Mouse (Mus musculus): Measurements from ENCODE around the gene Immp2l. TPM values are rescaled to one million over a fixed set of nuclear protein-coding genes. Genes with fewer than 3 reads are reported as not detected.

Gene Immp2l
- polyA plus RNA-seq, 1 experiment from 2014 or later, result 12.8 TPM

- Histone ChIP-seq H3K4me2 (ENCODE audit: low read depth, low read length) (no peak overlapping the region), H3K27ac (ENCODE audit: low read length) (0 out of 2 replicates have a peak overlapping the region, but pooled peaks have one; percentile 10), H3K9me3 (ENCODE audit: control insufficient read depth, low read length) (no peaks in the 10 kb centered on the region), H3K4me1 (replicated peaks; ENCODE audit: control insufficient read depth, insufficient read depth, low read length) (peaks cover 3% of the 10 kb centered on the region; the same call in 1 of the 2 replicates), H3K36me3 (ENCODE audit: control insufficient read depth, insufficient read depth, low read length) (no peaks in the 10 kb centered on the region), H3K4me3 (ENCODE audit: low read length) (no peak overlapping the region), H3K27me3 (ENCODE audit: control insufficient read depth, insufficient read depth, low read depth, low read length) (no peaks in the 10 kb centered on the region), H3K9ac (ENCODE audit: low read length) (no peak overlapping the region)
- 32% methylated on average over 4 of the region's 4 CpGs for WGBS
- ATAC-seq (ENCODE audit: low read depth), result peak; percentile 76
Measured at GRCm38 (mm10) chr12:41438446-41438845, 414.6 kb downstream of the Immp2l start.

GRCm38 (mm10) chr12:41468374-41468991 is 444.6 kb downstream of the Immp2l start:
- Histone ChIP-seq H3K27me3 (ENCODE audit: control insufficient read depth, insufficient read depth, low read depth, low read length) (no peaks in the 10 kb centered on the region), H3K4me1 (replicated peaks; ENCODE audit: control insufficient read depth, insufficient read depth, low read length) (0 out of 2 replicates have a peak, but pooled peaks cover 2% of the 10 kb centered on the region), H3K27ac (ENCODE audit: low read length) (no peak overlapping the region), H3K9me3 (ENCODE audit: control insufficient read depth, low read length) (no peaks in the 10 kb centered on the region), H3K36me3 (ENCODE audit: control insufficient read depth, insufficient read depth, low read length) (no peaks in the 10 kb centered on the region), H3K4me3 (ENCODE audit: low read length) (no peak overlapping the region), H3K4me2 (ENCODE audit: low read depth, low read length) (no peak overlapping the region), H3K9ac (ENCODE audit: low read length) (no peak overlapping the region)
- ATAC-seq (ENCODE audit: low read depth), result no peak
- WGBS, result 92% methylated on average over 3 of the region's 3 CpGs

- no peaks in the 10 kb centered on the region for H3K27me3 ChIP-seq (ENCODE audit: control insufficient read depth, insufficient read depth, low read depth, low read length)
- no peak overlapping the region for H3K9ac ChIP-seq (ENCODE audit: low read length)
- WGBS, result 44% methylated on average over 6 of the region's 6 CpGs
- no peaks in the 10 kb centered on the region for H3K36me3 ChIP-seq (ENCODE audit: control insufficient read depth, insufficient read depth, low read length)
- H3K27ac ChIP-seq (ENCODE audit: low read length), result no peak overlapping the region
- H3K4me3 ChIP-seq (ENCODE audit: low read length), result no peak overlapping the region
- 0 out of 2 replicates have a peak, but pooled peaks cover 2% of the 10 kb centered on the region for H3K4me1 ChIP-seq (replicated peaks; ENCODE audit: control insufficient read depth, insufficient read depth, low read length)
- ATAC-seq (ENCODE audit: low read depth), result peak; percentile 76
- no peak overlapping the region for H3K4me2 ChIP-seq (ENCODE audit: low read depth, low read length)
- no peaks in the 10 kb centered on the region for H3K9me3 ChIP-seq (ENCODE audit: control insufficient read depth, low read length)
Measured at GRCm38 (mm10) chr12:41469096-41469801, 445.4 kb downstream of the Immp2l start.

GRCm38 (mm10) chr12:41481486-41481885 is 457.6 kb downstream of the Immp2l start:
- no peaks in the 10 kb centered on the region for H3K27me3 ChIP-seq (ENCODE audit: control insufficient read depth, insufficient read depth, low read depth, low read length)
- ATAC-seq (ENCODE audit: low read depth), result no peak
- peaks cover 24% of the 10 kb centered on the region for H3K4me1 ChIP-seq (replicated peaks; ENCODE audit: control insufficient read depth, insufficient read depth, low read length)
- H3K9me3 ChIP-seq (ENCODE audit: control insufficient read depth, low read length), result no peaks in the 10 kb centered on the region
- no peak overlapping the region for H3K4me3 ChIP-seq (ENCODE audit: low read length)
- no peaks in the 10 kb centered on the region for H3K36me3 ChIP-seq (ENCODE audit: control insufficient read depth, insufficient read depth, low read length)
- no peak overlapping the region for H3K27ac ChIP-seq (ENCODE audit: low read length)
- WGBS, result 38% methylated on average over 2 of the region's 2 CpGs
- H3K9ac ChIP-seq (ENCODE audit: low read length), result no peak overlapping the region
- no peak overlapping the region for H3K4me2 ChIP-seq (ENCODE audit: low read depth, low read length)

- peak overlapping the region; percentile 54 for H3K4me3 ChIP-seq (ENCODE audit: low read length)
- no peak overlapping the region for H3K27ac ChIP-seq (ENCODE audit: low read length)
- H3K9ac ChIP-seq (ENCODE audit: low read length), result peak overlapping the region; percentile 58
- no peaks in the 10 kb centered on the region for H3K36me3 ChIP-seq (ENCODE audit: control insufficient read depth, insufficient read depth, low read length)
- WGBS, result 81% methylated on average over 5 of the region's 5 CpGs
- H3K4me1 ChIP-seq (replicated peaks; ENCODE audit: control insufficient read depth, insufficient read depth, low read length), result peaks cover 29% of the 10 kb centered on the region
- no peaks in the 10 kb centered on the region for H3K27me3 ChIP-seq (ENCODE audit: control insufficient read depth, insufficient read depth, low read depth, low read length)
- no peak for ATAC-seq (ENCODE audit: low read depth)
- H3K9me3 ChIP-seq (ENCODE audit: control insufficient read depth, low read length), result no peaks in the 10 kb centered on the region
- H3K4me2 ChIP-seq (ENCODE audit: low read depth, low read length), result peak overlapping the region; percentile 68
Measured at GRCm38 (mm10) chr12:41483091-41483592, 459.3 kb downstream of the Immp2l start.

- Histone ChIP-seq H3K4me1 (replicated peaks; ENCODE audit: control insufficient read depth, insufficient read depth, low read length) (peaks cover 29% of the 10 kb centered on the region), H3K9ac (ENCODE audit: low read length) (peak overlapping the region; percentile 58), H3K4me3 (ENCODE audit: low read length) (peak overlapping the region; percentile 54), H3K27me3 (ENCODE audit: control insufficient read depth, insufficient read depth, low read depth, low read length) (no peaks in the 10 kb centered on the region), H3K27ac (ENCODE audit: low read length) (no peak overlapping the region), H3K36me3 (ENCODE audit: control insufficient read depth, insufficient read depth, low read length) (no peaks in the 10 kb centered on the region), H3K9me3 (ENCODE audit: control insufficient read depth, low read length) (no peaks in the 10 kb centered on the region), H3K4me2 (ENCODE audit: low read depth, low read length) (peak overlapping the region; percentile 68)
- ATAC-seq (ENCODE audit: low read depth), result no peak
- WGBS, result 31% methylated on average over 23 of the region's 23 CpGs
Measured at GRCm38 (mm10) chr12:41483593-41484451, 459.9 kb downstream of the Immp2l start.

- Histone ChIP-seq H3K9me3 (ENCODE audit: control insufficient read depth, low read length) (no peaks in the 10 kb centered on the region), H3K36me3 (ENCODE audit: control insufficient read depth, insufficient read depth, low read length) (no peaks in the 10 kb centered on the region), H3K27ac (ENCODE audit: low read length) (no peak overlapping the region), H3K9ac (ENCODE audit: low read length) (peak overlapping the region; percentile 58), H3K4me3 (ENCODE audit: low read length) (peak overlapping the region; percentile 54), H3K4me2 (ENCODE audit: low read depth, low read length) (peak overlapping the region; percentile 68), H3K4me1 (replicated peaks; ENCODE audit: control insufficient read depth, insufficient read depth, low read length) (peaks cover 29% of the 10 kb centered on the region), H3K27me3 (ENCODE audit: control insufficient read depth, insufficient read depth, low read depth, low read length) (no peaks in the 10 kb centered on the region)
- ATAC-seq (ENCODE audit: low read depth), result 0 out of 2 replicates have a peak, but pooled peaks have one; percentile 29
- 21% methylated on average over 16 of the region's 16 CpGs for WGBS
Measured at GRCm38 (mm10) chr12:41484689-41485511, 461.0 kb downstream of the Immp2l start.

- peak overlapping the region; percentile 58 for H3K9ac ChIP-seq (ENCODE audit: low read length)
- no peaks in the 10 kb centered on the region for H3K36me3 ChIP-seq (ENCODE audit: control insufficient read depth, insufficient read depth, low read length)
- peak overlapping the region; percentile 38 for H3K27ac ChIP-seq (ENCODE audit: low read length)
- peak overlapping the region; percentile 68 for H3K4me2 ChIP-seq (ENCODE audit: low read depth, low read length)
- H3K27me3 ChIP-seq (ENCODE audit: control insufficient read depth, insufficient read depth, low read depth, low read length), result no peaks in the 10 kb centered on the region
- peak overlapping the region; percentile 54 for H3K4me3 ChIP-seq (ENCODE audit: low read length)
- H3K9me3 ChIP-seq (ENCODE audit: control insufficient read depth, low read length), result no peaks in the 10 kb centered on the region
- ATAC-seq (ENCODE audit: low read depth), result peak; percentile 95
- WGBS, result 5% methylated on average over 12 of the region's 12 CpGs
- peaks cover 29% of the 10 kb centered on the region for H3K4me1 ChIP-seq (replicated peaks; ENCODE audit: control insufficient read depth, insufficient read depth, low read length)
Measured at GRCm38 (mm10) chr12:41485512-41486215, 461.8 kb downstream of the Immp2l start.

Data from lung, embryonic 16.5 days (tissue).